Mouse (Mus musculus) MEL (cell line): ENCODE measurements around the gene Mitf. TPM values are rescaled to one million over a fixed set of nuclear protein-coding genes. Genes with fewer than 3 reads are reported as not detected.

Experiments used
- DNase-seq: peaks from one replicate; pipeline ENCODE4 v3.0.0; 2011; ENCODE audit warnings: low read depth, low spot score
- H3K27ac ChIP-seq: 2 replicates; pipeline ENCODE4 v1.5.1; 2012; ENCODE audit warnings: low read depth, mild to moderate bottlenecking, control low read depth, low read length, moderate library complexity; ENCODE audit not compliant: control insufficient read depth
- H3K27me3 ChIP-seq, 2 experiments: fragments of 150-350 bp in 1 of 2; sonication (generic) in 1 of 2; 2 replicates each; pipeline ENCODE4 v1.6.1; 2012; ENCODE audit warnings: low read length in 2 of 2, mild to moderate bottlenecking in 2 of 2, improper control_type of control experiment in 1 of 2, moderate library complexity in 1 of 2; ENCODE audit not compliant: insufficient read depth in 2 of 2, control insufficient read depth in 1 of 2
- H3K36me3 ChIP-seq, 2 experiments: 2 replicates each; pipeline ENCODE4 v1.6.1; 2012 to 2014; ENCODE audit warnings: low read length in 2 of 2, improper control_type of control experiment in 1 of 2, inconsistent platforms in 1 of 2, mild to moderate bottlenecking in 1 of 2; ENCODE audit not compliant: insufficient read depth in 2 of 2, control insufficient read depth in 1 of 2
- H3K4me1 ChIP-seq, 2 experiments: fragments of 150-350 bp in 1 of 2; sonication (generic) in 1 of 2; 2 replicates each; pipeline ENCODE4 v1.6.1; 2012; ENCODE audit warnings: low read length in 2 of 2, improper control_type of control experiment in 1 of 2, mild to moderate bottlenecking in 1 of 2; ENCODE audit not compliant: insufficient read depth in 2 of 2, control insufficient read depth in 1 of 2
- H3K4me3 ChIP-seq, 2 experiments: fragments of 150-350 bp in 1 of 2; sonication (generic) in 1 of 2; 2 replicates each; pipeline ENCODE4 v1.5.1; 2012; ENCODE audit warnings: low read depth in 2 of 2, low read length in 2 of 2, mild to moderate bottlenecking in 2 of 2, moderate library complexity in 2 of 2, control low read depth in 1 of 2, improper control_type of control experiment in 1 of 2; ENCODE audit not compliant: control insufficient read depth in 1 of 2, insufficient read depth in 1 of 2
- H3K79me2 ChIP-seq: 2 replicates; pipeline ENCODE4 v1.6.1; 2012; ENCODE audit warnings: mild to moderate bottlenecking, low read length, moderate library complexity; ENCODE audit not compliant: control insufficient read depth, poor library complexity, insufficient read depth
- H3K9ac ChIP-seq: 2 replicates; pipeline ENCODE4 v1.6.1; 2012; ENCODE audit warnings: low read depth, mild to moderate bottlenecking, control low read depth, low read length, moderate library complexity; ENCODE audit not compliant: control insufficient read depth, poor library complexity, severe bottlenecking
- H3K9me3 ChIP-seq: fragments of 150-350 bp; sonication (generic); replicated peaks from 2 replicates; pipeline ENCODE4 v1.6.1; 2012; ENCODE audit warnings: mild to moderate bottlenecking, low read length, improper control_type of control experiment, moderate library complexity; ENCODE audit not compliant: insufficient read depth
- BHLHE40 ChIP-seq: IDR thresholded peaks from 2 replicates; pipeline ENCODE4 v1.6.1; 2012; ENCODE audit warnings: low read depth, mild to moderate bottlenecking, inconsistent platforms, low read length, improper control_type of control experiment, borderline replicate concordance
- E2F4 ChIP-seq: IDR thresholded peaks from 2 replicates; pipeline ENCODE4 v1.6.1; 2011; ENCODE audit warnings: low read depth, low read length, improper control_type of control experiment, borderline replicate concordance
- EP300 ChIP-seq, 2 experiments: IDR thresholded peaks; 2 replicates each; pipeline ENCODE4 v1.6.1; 2011; ENCODE audit warnings: improper control_type of control experiment in 2 of 2, low read length in 2 of 2, low read depth in 1 of 2, mild to moderate bottlenecking in 1 of 2
- ETS1 ChIP-seq: IDR thresholded peaks from 2 replicates; pipeline ENCODE4 v1.6.1; 2012; ENCODE audit warnings: low read depth, mild to moderate bottlenecking, inconsistent platforms, low read length, improper control_type of control experiment, moderate library complexity
- GABPA ChIP-seq: IDR thresholded peaks from 2 replicates; pipeline ENCODE4 v1.6.1; 2012; ENCODE audit warnings: low read depth, mild to moderate bottlenecking, inconsistent platforms, low read length, improper control_type of control experiment, moderate library complexity
- GATA1 ChIP-seq: IDR thresholded peaks from 2 replicates; pipeline ENCODE4 v1.6.1; 2011; ENCODE audit warnings: low read depth, low read length, improper control_type of control experiment
- HCFC1 ChIP-seq: IDR thresholded peaks from 2 replicates; pipeline ENCODE4 v1.6.1; 2012; ENCODE audit warnings: low read depth, mild to moderate bottlenecking, inconsistent platforms, low read length, improper control_type of control experiment, moderate library complexity
- JUND ChIP-seq: IDR thresholded peaks from 2 replicates; pipeline ENCODE4 v1.6.1; 2011; ENCODE audit warnings: low read depth, mild to moderate bottlenecking, improper control_type of control experiment, low read length
- KAT2A ChIP-seq: conservative IDR thresholded peaks from 2 replicates; pipeline ENCODE4 v1.6.1; 2012; ENCODE audit warnings: low read depth, low read length, improper control_type of control experiment, inconsistent platforms
- MAX ChIP-seq: IDR thresholded peaks from 2 replicates; pipeline ENCODE4 v1.6.1; 2011; ENCODE audit warnings: low read length, improper control_type of control experiment
- MAZ ChIP-seq: IDR thresholded peaks from 2 replicates; pipeline ENCODE4 v1.6.1; 2012; ENCODE audit warnings: low read depth, mild to moderate bottlenecking, inconsistent platforms, low read length, improper control_type of control experiment
- MXI1 ChIP-seq: IDR thresholded peaks from 2 replicates; pipeline ENCODE4 v1.6.1; 2011; ENCODE audit warnings: mild to moderate bottlenecking, low read depth, low read length, improper control_type of control experiment
- MYC ChIP-seq: IDR thresholded peaks from 2 replicates; pipeline ENCODE4 v1.6.1; 2011; ENCODE audit warnings: low read depth, mild to moderate bottlenecking, low read length, improper control_type of control experiment, moderate library complexity
- NELFE ChIP-seq: IDR thresholded peaks from 2 replicates; pipeline ENCODE4 v1.6.1; 2011; ENCODE audit warnings: low read depth, low read length, improper control_type of control experiment
- POLR2A ChIP-seq, 2 experiments: IDR thresholded peaks; 2 replicates each; pipeline ENCODE4 v1.6.1; 2011 to 2012; ENCODE audit warnings: low read length in 2 of 2, mild to moderate bottlenecking in 2 of 2, control low read depth in 1 of 2, improper control_type of control experiment in 1 of 2, low read depth in 1 of 2, moderate library complexity in 1 of 2; ENCODE audit not compliant: control insufficient read depth in 1 of 2, insufficient read depth in 1 of 2, poor library complexity in 1 of 2
- RAD21 ChIP-seq: IDR thresholded peaks from 2 replicates; pipeline ENCODE4 v1.6.1; 2011; ENCODE audit warnings: mild to moderate bottlenecking, low read depth, low read length, improper control_type of control experiment
- SMC3 ChIP-seq: IDR thresholded peaks from 2 replicates; pipeline ENCODE4 v1.6.1; 2011; ENCODE audit warnings: low read depth, low read length, improper control_type of control experiment
- TAL1 ChIP-seq: IDR thresholded peaks from 2 replicates; pipeline ENCODE4 v1.6.1; 2012; ENCODE audit warnings: mild to moderate bottlenecking, inconsistent platforms, low read length, moderate library complexity, mixed read lengths
- TCF12 ChIP-seq: IDR thresholded peaks from 2 replicates; pipeline ENCODE4 v1.6.1; 2014; ENCODE audit warnings: low read depth, mild to moderate bottlenecking, inconsistent platforms, low read length, improper control_type of control experiment, moderate library complexity
- UBTF ChIP-seq: IDR thresholded peaks from 2 replicates; pipeline ENCODE4 v1.6.1; 2012; ENCODE audit warnings: low read depth, mild to moderate bottlenecking, inconsistent platforms, low read length, improper control_type of control experiment, moderate library complexity, borderline replicate concordance; ENCODE audit not compliant: insufficient read depth
- USF1 ChIP-seq: IDR thresholded peaks from 2 replicates; pipeline ENCODE4 v1.6.1; 2014; ENCODE audit warnings: low read depth, mild to moderate bottlenecking, inconsistent platforms, low read length, improper control_type of control experiment, moderate library complexity
- ZC3H11A ChIP-seq: IDR thresholded peaks from 2 replicates; pipeline ENCODE4 v1.6.1; 2012; ENCODE audit warnings: low read depth, mild to moderate bottlenecking, inconsistent platforms, low read length, improper control_type of control experiment
- ZMIZ1 ChIP-seq: IDR thresholded peaks from 2 replicates; pipeline ENCODE4 v1.6.1; 2012; ENCODE audit warnings: low read depth, mild to moderate bottlenecking, inconsistent platforms, low read length, improper control_type of control experiment, moderate library complexity
- polyA plus RNA-seq, 2 experiments: library from polyadenylated mRNA; stranded (reverse) in 1 of 2; unstranded in 1 of 2; fragments of >175 nt in 1 of 2; fragments of >200 nt in 1 of 2; gene quantifications; 2 replicates each; pipeline versions ENCODE4 v1.2.1 to v1.2.4; 2012; ENCODE audit warnings: low replicate concordance in 2 of 2, low read depth in 1 of 2; ENCODE audit not compliant: insufficient read length in 2 of 2, insufficient read depth in 1 of 2, missing spikeins in 1 of 2
- total RNA-seq: library from RNA; depleted of rRNA; stranded (reverse); fragments of 300-350 nt; gene quantifications from 2 replicates; pipeline ENCODE4 v1.2.3, GENCODE M21; 2012

The Mitf gene
- total and polyA plus RNA-seq, 3 experiments = 1.8 to 2.1 TPM; not detected in 1

DNA sequence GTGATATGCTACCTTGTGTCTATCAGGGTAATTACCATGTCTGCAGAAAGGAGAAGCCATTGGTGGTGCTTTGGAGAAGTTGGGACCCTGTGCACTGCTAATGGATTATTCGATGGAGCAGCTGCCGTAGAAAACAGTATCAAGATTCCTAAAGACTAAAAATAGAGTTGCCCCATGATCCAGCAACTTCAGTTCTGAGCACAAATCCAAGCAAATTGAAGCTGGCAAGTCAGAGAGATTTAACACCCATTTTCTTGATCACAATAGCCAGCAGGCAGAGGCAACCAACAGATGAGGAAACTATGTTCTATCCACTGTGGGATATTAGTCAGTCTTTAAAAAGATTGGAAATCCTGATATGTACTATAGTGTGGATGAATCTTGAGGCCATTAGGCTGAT lies 47.4 kb downstream of the Mitf start:
- DNase-seq = no peak
- no peaks in the 10 kb centered on the region for H3K79me2 ChIP-seq
- peaks cover 0 to 10% of the 10 kb centered on the region in 2 experiments; a peak in 2 of 4 replicates for H3K36me3 ChIP-seq
- TF ChIP-seq MAZ = no peak
- no peak for TF ChIP-seq E2F4
- no peak for TF ChIP-seq SMC3
- TF ChIP-seq USF1 = no peak
- TF ChIP-seq ZC3H11A = no peak
- no peak for TF ChIP-seq TCF12
- no peak for TF ChIP-seq MXI1
- no peaks in the 10 kb centered on the region for H3K27me3 ChIP-seq
- no peak overlapping the region for H3K27ac ChIP-seq
- H3K9me3 ChIP-seq = no peaks in the 10 kb centered on the region
- H3K4me1 ChIP-seq = peaks cover 3 to 11% of the 10 kb centered on the region in 2 experiments; a peak in 3 of 4 replicates
- H3K9ac ChIP-seq = no peak overlapping the region
- H3K4me3 ChIP-seq = no peak overlapping the region

DNA sequence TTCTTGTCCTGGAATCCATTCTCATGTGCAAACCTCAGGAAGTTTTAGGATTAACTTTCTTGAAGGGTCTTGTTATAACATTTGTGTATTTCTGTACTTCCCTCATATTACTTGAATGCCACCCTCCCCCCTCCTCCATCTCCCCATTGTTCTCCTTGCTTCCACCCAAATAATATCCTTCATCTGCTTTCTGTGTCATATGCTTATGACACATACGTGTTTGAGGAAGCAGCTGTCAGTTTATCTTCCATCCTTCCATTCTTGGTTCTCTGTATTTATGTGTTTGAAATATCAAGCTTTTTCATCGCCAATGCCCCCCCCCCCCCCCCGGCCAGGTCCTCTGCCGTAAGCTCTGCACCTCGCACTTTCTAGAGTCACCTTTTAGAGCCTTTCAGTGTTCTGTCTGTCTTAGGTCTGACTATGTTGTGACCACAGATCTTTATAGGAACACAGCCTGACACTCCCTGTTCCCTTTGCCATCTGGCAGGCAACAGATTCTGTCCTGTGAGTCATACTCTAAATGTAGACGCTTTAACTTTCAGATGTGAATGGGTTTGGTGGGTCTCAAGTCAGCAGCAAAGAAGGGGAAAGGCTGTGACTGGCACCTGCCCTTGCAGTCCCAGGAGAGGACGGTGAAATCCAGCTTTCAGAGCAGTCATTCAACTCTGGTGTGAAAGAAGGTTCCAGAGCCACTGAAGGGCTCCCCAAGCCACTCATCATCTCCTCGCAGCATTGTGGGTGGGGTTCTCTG lies 48.7 kb downstream of the Mitf start:
- TF ChIP-seq ETS1 (peak; percentile 76), GABPA (no peak), GATA1 (no peak), KAT2A (no peak), TAL1 (peak; percentile 20; the same call in 1 of the 2 replicates)
- Histone ChIP-seq H3K9me3 (no peaks in the 10 kb centered on the region), H3K27ac (peak overlapping the region; percentile 15), H3K4me1 (peaks cover 3 to 11% of the 10 kb centered on the region in 2 experiments; a peak in 3 of 4 replicates), H3K4me3 (peak overlapping the region; percentile 48 to 60), H3K79me2 (no peaks in the 10 kb centered on the region), H3K27me3 (no peaks in the 10 kb centered on the region), H3K36me3 (peaks cover 0 to 10% of the 10 kb centered on the region in 2 experiments; a peak in 2 of 4 replicates), H3K9ac (peak overlapping the region; percentile 26)
- DNase-seq = peak; percentile 68

DNA sequence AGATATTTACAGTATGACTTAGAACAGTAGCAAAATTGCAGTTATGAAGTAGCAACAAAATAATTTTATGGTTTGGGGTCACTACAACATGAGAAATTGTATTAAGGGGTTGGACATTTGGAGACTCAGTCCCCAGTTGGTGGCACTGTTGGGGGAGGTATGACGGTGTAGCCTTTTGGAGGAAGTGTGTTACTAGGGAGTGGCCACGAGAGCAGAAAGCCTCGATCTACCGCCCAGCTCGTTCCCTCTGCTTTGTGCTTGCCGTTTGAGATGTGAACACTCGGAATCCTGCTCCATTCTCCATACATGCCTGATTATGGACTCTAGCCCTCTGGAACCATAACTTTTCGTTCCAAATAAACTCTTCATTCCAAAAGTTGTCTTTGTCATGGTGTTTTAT lies 49.6 kb downstream of the Mitf start:
- no peaks in the 10 kb centered on the region for H3K27me3 ChIP-seq
- peaks cover 3 to 11% of the 10 kb centered on the region in 2 experiments; a peak in 3 of 4 replicates for H3K4me1 ChIP-seq
- peak overlapping the region; percentile 48 to 87 for H3K4me3 ChIP-seq
- DNase-seq = peak; percentile 83
- H3K9me3 ChIP-seq = no peaks in the 10 kb centered on the region
- H3K27ac ChIP-seq = peak overlapping the region; percentile 26
- H3K79me2 ChIP-seq = no peaks in the 10 kb centered on the region
- peak overlapping the region; percentile 65 for H3K9ac ChIP-seq
- H3K36me3 ChIP-seq = peaks cover 0 to 10% of the 10 kb centered on the region in 2 experiments; a peak in 2 of 4 replicates
- TF ChIP-seq RAD21 (peak; percentile 42), MYC (peak; percentile 57; the same call in 1 of the 2 replicates), ETS1 (no peak), POLR2A (IDR thresholded peaks at IDR 0.05; ENCODE audit: control insufficient read depth in 1 of 2, insufficient read depth in 1 of 2, low read depth in 1 of 2, low read length in 2 of 2, poor library complexity in 1 of 2) (peak in 1 of 2 experiments; percentile 43; a peak in 2 of 4 replicates), MAX (peak; percentile 59), HCFC1 (0 out of 2 replicates have a peak, but pooled peaks have one; percentile 23), JUND (no peak), UBTF (no peak), BHLHE40 (peak; percentile 3; the same call in 1 of the 2 replicates), SMC3 (peak; percentile 45), TAL1 (no peak), ZMIZ1 (no peak), KAT2A (no peak), MXI1 (peak; percentile 37; the same call in 1 of the 2 replicates), NELFE (peak; percentile 56), EP300 (IDR thresholded peaks at IDR 0.05; ENCODE audit: low read depth in 1 of 2, low read length in 2 of 2) (0 out of 4 replicates have a peak, but pooled peaks of 1 of the 2 experiments have one; percentile 15)
